Mouse (Mus musculus): ENCODE measurements around the gene N4bp3. TPM values are rescaled to one million over a fixed set of nuclear protein-coding genes. Genes with fewer than 3 reads are reported as not detected.
"Not testable (repeated sequence)": the region's sequence is repeated elsewhere in the genome, so short reads cannot be mapped to it uniquely, and the experiment has no call there.

The N4bp3 gene
- polyA plus RNA-seq, 1 experiment = 43.7 TPM

DNA sequence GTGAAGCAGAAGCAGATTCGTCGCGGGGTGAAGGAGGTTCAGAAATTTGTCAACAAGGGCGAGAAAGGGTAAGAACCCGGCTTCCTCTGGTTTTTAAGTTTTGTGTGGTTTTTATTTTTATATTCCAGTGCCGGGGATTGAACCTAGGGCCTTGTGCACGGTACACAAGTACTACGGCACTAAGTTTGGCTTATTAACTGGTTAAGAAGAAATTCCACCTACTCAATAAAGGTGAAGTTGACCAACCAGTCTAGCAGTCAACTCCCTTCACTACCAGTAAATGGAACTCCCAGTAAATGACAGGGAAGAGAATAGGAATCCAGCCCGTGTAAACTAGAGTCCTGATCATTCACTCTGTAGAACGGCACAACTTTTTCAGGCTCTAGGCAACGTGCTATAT lies 30.6 kb downstream of the N4bp3 start:
- Histone ChIP-seq H3K4me3 (replicated peaks; ENCODE audit: extremely low read depth, low read depth, low read length) (peak overlapping the region; percentile 97), H3K4me1 (ENCODE audit: control insufficient read depth, insufficient read depth, low read length) (peaks cover 11% of the 10 kb centered on the region)
- TF ChIP-seq CTCF (IDR thresholded peaks at IDR 0.05; ENCODE audit: insufficient read depth, low read length) (no peak), POLR2A (IDR thresholded peaks at IDR 0.05; ENCODE audit: borderline replicate concordance, extremely low read depth, low read depth, low read length) (no peak)
- DNase-seq = no peak
- WGBS = under 1% methylated on average over 11 of the region's 11 CpGs

DNA sequence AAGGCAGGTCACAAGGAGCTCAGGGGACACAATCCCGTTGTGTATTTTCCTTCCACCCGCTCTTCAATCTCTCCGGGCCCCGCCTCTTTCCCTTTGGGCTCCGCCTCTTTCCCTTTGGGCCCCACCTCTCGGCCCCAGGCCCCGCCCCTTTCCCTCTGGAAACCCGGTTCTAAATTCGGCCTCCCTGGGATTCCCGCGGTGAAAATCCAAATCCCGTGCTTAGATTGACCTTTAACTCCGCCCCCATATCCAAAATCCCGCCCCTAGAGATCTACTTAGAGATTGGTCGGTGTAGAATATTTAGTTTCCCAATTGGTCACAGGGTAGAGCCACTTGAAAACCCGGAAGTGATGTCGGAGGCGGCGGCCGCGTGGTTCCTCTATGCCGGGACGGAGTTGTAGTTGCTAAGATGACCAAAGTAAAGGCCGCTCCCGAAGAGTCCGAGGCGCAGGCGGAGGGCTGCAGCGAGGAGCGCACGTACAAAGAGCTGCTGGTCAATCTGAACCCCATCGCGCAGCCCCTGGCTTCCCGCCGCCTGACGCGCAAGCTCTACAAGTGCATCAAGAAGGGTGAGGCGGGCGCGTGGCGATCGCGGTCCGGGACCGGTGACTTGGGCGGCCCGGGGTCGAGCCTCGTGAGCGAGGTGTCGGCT lies 31.1 kb downstream of the N4bp3 start, which contains the start of gene Nhp2:
Nhp2 (plus strand) TSS at position 327 of the 652 bp plus-strand sequence.
- Histone ChIP-seq H3K4me1 (ENCODE audit: control insufficient read depth, insufficient read depth, low read length) (peaks cover 16% of the 10 kb centered on the region), H3K4me3 (replicated peaks; ENCODE audit: extremely low read depth, low read depth, low read length) (peak within 1 kb of the TSS; percentile 97)
- TF ChIP-seq POLR2A (IDR thresholded peaks at IDR 0.05; ENCODE audit: borderline replicate concordance, extremely low read depth, low read depth, low read length) (peak; percentile 36; the same call in 1 of the 2 replicates), CTCF (IDR thresholded peaks at IDR 0.05; ENCODE audit: insufficient read depth, low read length) (no peak)
- under 1% methylated on average over 51 of the region's 51 CpGs for WGBS
- DNase-seq = peak; percentile 96

DNA sequence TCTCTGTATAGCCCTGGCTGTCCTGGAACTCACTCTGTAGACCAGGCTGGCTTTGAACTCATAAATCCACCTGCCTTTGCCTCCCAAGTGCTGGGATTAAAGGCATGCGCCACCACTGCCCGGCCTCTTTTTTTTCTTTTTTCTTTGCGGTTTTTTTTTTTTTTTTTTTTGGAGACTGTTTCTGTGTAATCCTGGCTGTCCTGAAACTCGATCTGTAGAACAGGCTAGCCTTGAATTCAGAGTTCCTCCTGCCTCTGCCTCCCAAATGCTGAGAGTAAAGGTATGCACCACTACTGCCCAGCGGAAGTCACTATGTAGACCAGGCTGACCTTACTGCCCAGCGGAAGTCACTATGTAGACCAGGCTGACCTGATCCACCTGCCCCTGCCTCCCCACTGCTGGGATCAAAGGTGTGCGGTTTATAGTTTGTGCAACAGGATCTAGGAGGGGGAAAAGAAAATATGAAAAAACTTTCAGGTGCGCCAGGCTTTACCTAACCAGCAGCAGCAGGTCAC lies 31.7 kb downstream of the N4bp3 start:
- 38% methylated on average over 8 of the region's 8 CpGs for WGBS

GRCm38 (mm10) chr11:51617693-51618092 lies 32.9 kb downstream of the N4bp3 start:
- Histone ChIP-seq H3K4me3 (replicated peaks; ENCODE audit: extremely low read depth, low read depth, low read length) (no peak overlapping the region), H3K4me1 (ENCODE audit: control insufficient read depth, insufficient read depth, low read length) (peaks cover 18% of the 10 kb centered on the region)
- DNase-seq = peak; percentile 55
- TF ChIP-seq POLR2A (IDR thresholded peaks at IDR 0.05; ENCODE audit: borderline replicate concordance, extremely low read depth, low read depth, low read length) (no peak), CTCF (IDR thresholded peaks at IDR 0.05; ENCODE audit: insufficient read depth, low read length) (peak; percentile 90)
- under 1% methylated on average over 4 of the region's 4 CpGs for WGBS

More for the DNA sequence above, 31.7 kb downstream of the N4bp3 start:
- TF ChIP-seq CTCF (IDR thresholded peaks at IDR 0.05; ENCODE audit: insufficient read depth, low read length) (no peak), POLR2A (IDR thresholded peaks at IDR 0.05; ENCODE audit: borderline replicate concordance, extremely low read depth, low read depth, low read length) (no peak)
- Histone ChIP-seq H3K4me1 (ENCODE audit: control insufficient read depth, insufficient read depth, low read length) (peaks cover 18% of the 10 kb centered on the region), H3K4me3 (replicated peaks; ENCODE audit: extremely low read depth, low read depth, low read length) (peak overlapping the region; percentile 58)
- no peak for DNase-seq

- DNase-seq; H3K4me3 ChIP-seq (replicated peaks; ENCODE audit: extremely low read depth, low read depth, low read length): not testable (repeated sequence)
- WGBS = 86% methylated on average over 7 of the region's 7 CpGs
- peaks cover 18% of the 10 kb centered on the region for H3K4me1 ChIP-seq (ENCODE audit: control insufficient read depth, insufficient read depth, low read length)
Observed at GRCm38 (mm10) chr11:51616113-51616512, 34.5 kb downstream of the N4bp3 start.

- TF ChIP-seq CTCF (IDR thresholded peaks at IDR 0.05; ENCODE audit: insufficient read depth, low read length) (no peak), POLR2A (IDR thresholded peaks at IDR 0.05; ENCODE audit: borderline replicate concordance, extremely low read depth, low read depth, low read length) (peak; percentile 95; the same call in 1 of the 2 replicates)
- peak overlapping the region; percentile 66 for H3K4me3 ChIP-seq (replicated peaks; ENCODE audit: extremely low read depth, low read depth, low read length)
- peak; percentile 73 for DNase-seq
- WGBS = under 1% methylated on average over 14 of the region's 14 CpGs
- H3K4me1 ChIP-seq (ENCODE audit: control insufficient read depth, insufficient read depth, low read length) = peaks cover 18% of the 10 kb centered on the region
Observed at GRCm38 (mm10) chr11:51615601-51616000, 35.0 kb downstream of the N4bp3 start.

DNA sequence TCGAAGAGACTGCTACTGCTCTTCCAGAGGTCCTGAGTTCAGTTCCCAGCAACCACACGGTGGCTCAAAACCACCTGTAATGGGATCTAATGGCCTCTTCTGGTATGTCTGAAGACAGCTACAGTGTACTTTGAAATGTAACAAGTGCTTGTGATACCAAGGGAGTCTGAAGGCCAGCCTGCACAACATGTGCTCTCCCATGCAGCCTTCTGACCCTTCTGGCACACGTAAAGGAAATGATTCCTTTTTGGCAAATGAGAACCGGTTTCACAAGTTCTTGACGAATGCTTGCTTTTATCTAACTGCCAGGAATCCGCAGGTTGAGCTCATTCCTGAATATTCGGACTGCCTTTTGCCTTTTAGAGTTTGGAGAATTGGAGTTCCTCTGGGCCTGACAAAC lies 35.5 kb downstream of the N4bp3 start:
- 13% methylated on average over 7 of the region's 7 CpGs for WGBS
- no peak for DNase-seq
- Histone ChIP-seq H3K4me1 (ENCODE audit: control insufficient read depth, insufficient read depth, low read length) (peaks cover 14% of the 10 kb centered on the region), H3K4me3 (replicated peaks; ENCODE audit: extremely low read depth, low read depth, low read length) (peak overlapping the region; percentile 66)
- TF ChIP-seq CTCF (IDR thresholded peaks at IDR 0.05; ENCODE audit: insufficient read depth, low read length) (no peak), POLR2A (IDR thresholded peaks at IDR 0.05; ENCODE audit: borderline replicate concordance, extremely low read depth, low read depth, low read length) (peak; percentile 31; the same call in 1 of the 2 replicates)

- no peak overlapping the region for H3K4me3 ChIP-seq (replicated peaks; ENCODE audit: extremely low read depth, low read depth, low read length)
- TF ChIP-seq CTCF (IDR thresholded peaks at IDR 0.05; ENCODE audit: insufficient read depth, low read length) (no peak), POLR2A (IDR thresholded peaks at IDR 0.05; ENCODE audit: borderline replicate concordance, extremely low read depth, low read depth, low read length) (no peak)
- 72% methylated on average over 8 of the region's 8 CpGs for WGBS
- no peak for DNase-seq
- H3K4me1 ChIP-seq (ENCODE audit: control insufficient read depth, insufficient read depth, low read length) = peaks cover 14% of the 10 kb centered on the region
Observed at GRCm38 (mm10) chr11:51614256-51614655, 36.4 kb downstream of the N4bp3 start.

DNA sequence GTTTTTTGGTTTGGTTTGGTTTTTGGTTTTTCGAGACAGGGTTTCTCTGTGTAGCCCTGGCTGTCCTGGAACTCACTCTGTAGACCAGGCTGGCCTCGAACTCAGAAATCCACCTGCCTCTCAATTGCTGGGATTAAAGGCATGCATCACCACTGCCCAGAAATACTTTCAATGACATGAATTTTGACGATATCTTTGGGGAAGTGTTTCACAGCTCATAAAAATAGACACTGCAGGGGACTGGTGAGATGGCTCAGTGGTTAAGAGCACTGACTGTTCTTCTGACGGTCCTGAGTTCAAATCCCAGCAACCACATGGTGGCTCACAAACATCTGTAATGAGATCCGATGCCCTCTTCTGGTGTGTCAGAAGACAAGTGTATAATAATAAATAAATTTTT lies 40.7 kb downstream of the N4bp3 start:
- not testable (repeated sequence) for DNase-seq; H3K4me3 ChIP-seq (replicated peaks; ENCODE audit: extremely low read depth, low read depth, low read length)
- H3K4me1 ChIP-seq (ENCODE audit: control insufficient read depth, insufficient read depth, low read length) = peaks cover 11% of the 10 kb centered on the region
- WGBS = 80% methylated on average over 5 of the region's 5 CpGs

DNA sequence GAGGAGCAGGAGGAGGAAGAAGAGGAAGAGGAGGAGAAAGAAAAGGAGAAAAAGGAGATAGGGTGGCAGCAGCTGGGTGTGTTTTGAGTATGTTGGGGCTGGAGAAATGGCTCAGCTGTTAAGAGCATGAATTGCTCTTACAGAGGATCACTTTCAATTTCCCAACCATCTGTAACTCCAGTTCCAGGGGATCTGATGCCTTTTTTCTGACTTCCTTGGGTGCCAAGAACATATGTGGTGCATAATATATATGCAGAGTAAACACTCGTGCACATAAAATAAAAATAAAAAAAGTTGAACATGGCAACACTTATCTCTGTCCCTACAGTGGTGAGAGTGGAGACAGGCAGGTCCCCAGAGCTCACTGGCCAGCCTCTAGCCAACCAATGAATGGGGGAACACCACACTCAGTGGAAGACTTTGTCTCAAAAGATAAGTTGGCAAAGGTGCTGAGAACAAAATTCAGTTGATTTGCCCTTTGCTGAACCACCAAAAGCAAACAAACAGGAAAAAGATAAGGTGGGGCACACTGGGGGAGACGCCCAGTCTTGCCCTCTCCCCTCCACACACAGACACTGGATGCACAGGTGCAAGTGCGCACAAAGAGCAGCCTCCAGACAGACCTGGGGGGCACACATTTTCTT lies 41.3 kb downstream of the N4bp3 start:
- 63% methylated on average over 3 of the region's 3 CpGs for WGBS
- DNase-seq = no peak
- TF ChIP-seq POLR2A (IDR thresholded peaks at IDR 0.05; ENCODE audit: borderline replicate concordance, extremely low read depth, low read depth, low read length) (no peak), CTCF (IDR thresholded peaks at IDR 0.05; ENCODE audit: insufficient read depth, low read length) (no peak)
- Histone ChIP-seq H3K4me1 (ENCODE audit: control insufficient read depth, insufficient read depth, low read length) (peaks cover 6% of the 10 kb centered on the region), H3K4me3 (replicated peaks; ENCODE audit: extremely low read depth, low read depth, low read length) (no peak overlapping the region)

Measured in lung, adult 2 months (tissue).